Mouse (Mus musculus) fat pad, adult 2 months (tissue): ENCODE results near the gene Cd68.

Source experiments
- DNase-seq: peaks from one replicate; pipeline ENCODE4 v3.0.0-alpha.2; 2011; ENCODE audit warnings: low read depth, low spot score; ENCODE audit errors: extremely low read depth

The Cd68 gene

GRCm38 (mm10) chr11:69671726-69672124, 5.8 kb upstream of the Cd68 start:
- DNase-seq: no peak

- no peak for DNase-seq
Observed at GRCm38 (mm10) chr11:69670786-69671725, 5.1 kb upstream of the Cd68 start.

GRCm38 (mm10) chr11:69666665-69667005, 682 bp upstream of the Cd68 start:
- DNase-seq: no peak

GRCm38 (mm10) chr11:69665457-69665960, 444 bp downstream of the Cd68 start:
- DNase-seq: no peak

GRCm38 (mm10) chr11:69664841-69665240, 1.1 kb downstream of the Cd68 start:
- no peak for DNase-seq

GRCm38 (mm10) chr11:69663795-69664194, 2.2 kb downstream of the Cd68 start:
- DNase-seq: no peak

GRCm38 (mm10) chr11:69662967-69663671, 2.8 kb downstream of the Cd68 start:
- no peak for DNase-seq

- no peak for DNase-seq
Observed at GRCm38 (mm10) chr11:69662213-69662966, 3.6 kb downstream of the Cd68 start, which contains the start of gene Mpdu1. Gene Mpdu1 (minus strand): TSS chr11:69662642.

GRCm38 (mm10) chr11:69661221-69661881, 4.6 kb downstream of the Cd68 start:
- no peak for DNase-seq

- DNase-seq: no peak
Observed at GRCm38 (mm10) chr11:69657462-69657881, 8.5 kb downstream of the Cd68 start.

GRCm38 (mm10) chr11:69656617-69657461, 9.1 kb downstream of the Cd68 start:
- no peak for DNase-seq

- no peak for DNase-seq
Observed at GRCm38 (mm10) chr11:69656065-69656455, 9.9 kb downstream of the Cd68 start.

- DNase-seq: no peak
Observed at GRCm38 (mm10) chr11:69655264-69656064, 10.5 kb downstream of the Cd68 start, which contains the start of gene Sox15. Gene Sox15 (plus strand): TSS chr11:69655314.

GRCm38 (mm10) chr11:69654760-69655159, 11.2 kb downstream of the Cd68 start:
- no peak for DNase-seq

GRCm38 (mm10) chr11:69653399-69653798, 12.6 kb downstream of the Cd68 start:
- DNase-seq: no peak

- DNase-seq: no peak
Observed at GRCm38 (mm10) chr11:69645860-69646259, 20.1 kb downstream of the Cd68 start.

GRCm38 (mm10) chr11:69635471-69635870, 30.5 kb downstream of the Cd68 start:
- no peak for DNase-seq

- DNase-seq: no peak
Observed at GRCm38 (mm10) chr11:69633128-69633866, 32.7 kb downstream of the Cd68 start.
